Mouse (Mus musculus): ENCODE results near the gene Krtap5-2. TPM values are rescaled to one million over a fixed set of nuclear protein-coding genes. Genes with fewer than 3 reads are reported as not detected.
"Not testable (repeated sequence)": the region's sequence is repeated elsewhere in the genome, so short reads cannot be mapped to it uniquely, and the experiment has no call there.

The Krtap5-2 gene
- polyA plus RNA-seq (2016; fragmentation: Nextera tagmentation; extraction: Ambion mirVana): not detected in 2 replicates

DNA sequence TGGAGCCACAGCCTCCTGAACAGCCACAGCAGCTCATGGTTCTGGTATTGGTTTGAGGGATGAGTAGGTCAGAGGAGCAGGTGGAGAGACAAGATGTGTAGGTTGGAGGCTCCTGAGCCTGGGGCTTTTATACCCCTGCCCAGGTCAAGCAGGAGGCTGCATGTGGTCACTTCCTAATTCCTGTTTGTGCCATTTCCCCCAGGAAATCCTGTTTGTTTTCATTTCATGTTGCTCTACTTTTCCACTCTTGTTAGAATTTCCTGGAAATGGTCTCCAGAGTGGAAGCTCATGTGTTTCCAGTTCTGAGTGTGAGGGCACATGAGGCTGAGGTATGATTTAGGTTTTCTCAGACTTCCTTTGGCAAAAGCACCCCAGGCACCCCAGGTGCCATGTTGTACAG is at the start of gene Krtap5-2:
TSS of gene Krtap5-2 (minus strand) at position 101 of the 400 bp plus-strand sequence.
- not testable (repeated sequence) for H3K27me3 ChIP-seq; H3K27ac ChIP-seq; H3K4me3 ChIP-seq; H3K36me3 ChIP-seq; H3K4me1 ChIP-seq; ATAC-seq (ENCODE audit: insufficient number of reproducible peaks, insufficient read depth, low FRiP score, low TSS enrichment); H3K9me3 ChIP-seq; H3K4me2 ChIP-seq (replicated peaks); H3K9ac ChIP-seq

- Histone ChIP-seq H3K27ac (no peak overlapping the region), H3K4me2 (replicated peaks) (no peak overlapping the region), H3K27me3 (no peaks in the 10 kb centered on the region), H3K4me3 (no peak overlapping the region), H3K4me1 (peaks cover 5% of the 10 kb centered on the region; the same call in 1 of the 2 replicates), H3K9ac (no peak overlapping the region), H3K36me3 (no peaks in the 10 kb centered on the region), H3K9me3 (no peaks in the 10 kb centered on the region)
- ATAC-seq (ENCODE audit: insufficient number of reproducible peaks, insufficient read depth, low FRiP score, low TSS enrichment): no peak
- 26% methylated on average over 2 of the region's 2 CpGs for WGBS
Observed at GRCm38 (mm10) chr7:142224518-142224917, 48.7 kb upstream of the Krtap5-2 start.

GRCm38 (mm10) chr7:142212136-142212535 is 36.3 kb upstream of the Krtap5-2 start:
- ATAC-seq (ENCODE audit: insufficient number of reproducible peaks, insufficient read depth, low FRiP score, low TSS enrichment); H3K4me2 ChIP-seq (replicated peaks); H3K4me1 ChIP-seq; H3K27ac ChIP-seq; H3K9ac ChIP-seq; H3K9me3 ChIP-seq; H3K4me3 ChIP-seq; H3K36me3 ChIP-seq; H3K27me3 ChIP-seq: not testable (repeated sequence)
- WGBS: 56% methylated on average over 1 of the region's 1 CpGs

DNA sequence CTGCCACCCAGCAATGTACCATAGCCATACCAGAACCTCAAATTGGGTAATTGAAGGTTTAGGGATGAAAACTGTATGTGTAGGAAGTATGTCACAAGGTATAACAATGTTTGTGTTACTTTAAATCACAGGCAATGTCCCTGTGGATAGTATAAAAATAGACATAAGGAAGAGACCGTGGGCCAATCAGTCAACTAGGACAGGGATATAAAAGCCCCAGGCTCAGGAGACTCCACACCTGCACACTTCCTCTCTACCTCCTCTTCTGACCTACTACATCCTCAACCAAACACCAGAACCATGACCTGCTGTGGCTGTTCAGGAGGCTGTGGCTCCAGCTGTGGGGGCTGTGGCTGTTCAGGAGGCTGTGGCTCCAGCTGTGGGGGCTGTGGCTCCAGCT is 35.8 kb upstream of the Krtap5-2 start, which contains the start of gene Gm7579:
TSS of gene Gm7579 (plus strand) at position 301 of the 400 bp plus-strand sequence.
- no peaks in the 10 kb centered on the region for H3K9me3 ChIP-seq
- no peak for ATAC-seq (ENCODE audit: insufficient number of reproducible peaks, insufficient read depth, low FRiP score, low TSS enrichment)
- WGBS: 78% methylated on average over 1 of the region's 1 CpGs

DNA sequence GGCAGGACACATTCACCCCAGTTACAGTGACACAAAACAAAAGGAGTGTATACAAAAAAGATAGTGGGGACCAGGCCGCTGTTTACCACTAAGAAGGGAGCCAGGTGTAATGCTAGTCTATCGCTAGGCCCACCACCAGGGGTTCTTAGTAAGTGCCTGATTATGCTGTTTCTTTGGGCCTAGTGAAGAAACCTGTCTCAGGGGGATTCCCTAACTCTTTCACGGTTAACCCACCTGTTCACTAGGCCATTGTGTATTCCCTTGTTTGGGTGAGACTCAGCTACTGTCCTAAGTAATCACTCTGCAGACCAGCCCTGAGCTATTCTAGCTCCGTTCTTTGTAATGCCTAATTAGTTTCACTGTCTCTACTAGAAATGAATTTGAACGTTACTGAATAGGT is 31.1 kb upstream of the Krtap5-2 start:
- H3K4me2 ChIP-seq (replicated peaks); H3K36me3 ChIP-seq; H3K9me3 ChIP-seq; ATAC-seq (ENCODE audit: insufficient number of reproducible peaks, insufficient read depth, low FRiP score, low TSS enrichment); H3K27ac ChIP-seq; H3K9ac ChIP-seq; H3K27me3 ChIP-seq; H3K4me3 ChIP-seq; H3K4me1 ChIP-seq: not testable (repeated sequence)
- 75% methylated on average over 5 of the region's 5 CpGs for WGBS

More for the DNA sequence above, 35.8 kb upstream of the Krtap5-2 start, which contains the start of gene Gm7579:
- H3K27me3 ChIP-seq: no peaks in the 10 kb centered on the region
- no peak within 1 kb of the TSS for H3K27ac ChIP-seq
- no peaks in the 10 kb centered on the region for H3K36me3 ChIP-seq
- H3K4me2 ChIP-seq (replicated peaks): no peak within 1 kb of the TSS
- H3K4me1 ChIP-seq: no peaks in the 10 kb centered on the region
- H3K9ac ChIP-seq: no peak within 1 kb of the TSS
- H3K4me3 ChIP-seq: no peak within 1 kb of the TSS

DNA sequence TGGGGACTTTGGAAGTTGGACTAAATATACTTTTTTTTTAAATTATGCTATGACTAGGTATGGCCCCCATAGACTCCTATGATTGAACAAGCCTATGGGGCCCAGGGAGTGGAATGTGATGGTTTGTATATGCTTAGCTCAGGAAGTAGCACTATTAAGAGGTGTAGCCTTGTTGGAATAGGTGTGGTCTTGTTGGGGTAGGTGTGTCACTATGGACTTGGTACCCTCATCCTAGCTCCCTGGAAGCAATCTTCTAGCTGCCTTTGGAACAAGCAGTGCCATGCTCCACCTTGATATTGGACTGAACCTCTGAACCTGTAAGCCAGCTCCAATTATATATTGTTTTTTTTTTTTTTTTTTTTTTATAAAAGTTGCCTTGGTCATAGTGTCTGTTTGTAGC is 29.7 kb upstream of the Krtap5-2 start:
- H3K27me3 ChIP-seq: peaks cover 4% of the 10 kb centered on the region; the same call in 1 of the 2 replicates
- no peak overlapping the region for H3K27ac ChIP-seq
- no peak overlapping the region for H3K4me2 ChIP-seq (replicated peaks)
- no peaks in the 10 kb centered on the region for H3K4me1 ChIP-seq
- H3K4me3 ChIP-seq: no peak overlapping the region
- no peaks in the 10 kb centered on the region for H3K36me3 ChIP-seq
- no peak for ATAC-seq (ENCODE audit: insufficient number of reproducible peaks, insufficient read depth, low FRiP score, low TSS enrichment)
- H3K9ac ChIP-seq: no peak overlapping the region
- H3K9me3 ChIP-seq: no peaks in the 10 kb centered on the region

GRCm38 (mm10) chr7:142201064-142201463 is 25.3 kb upstream of the Krtap5-2 start, which contains the start of gene Krtap5-3:
Gene Krtap5-3, plus strand, starts transcription at chr7:142201364.
- WGBS: 59% methylated on average over 1 of the region's 1 CpGs
- no peak for ATAC-seq (ENCODE audit: insufficient number of reproducible peaks, insufficient read depth, low FRiP score, low TSS enrichment)
- no peaks in the 10 kb centered on the region for H3K9me3 ChIP-seq
- H3K9ac ChIP-seq: no peak within 1 kb of the TSS
- H3K4me2 ChIP-seq (replicated peaks): no peak within 1 kb of the TSS
- H3K4me1 ChIP-seq: no peaks in the 10 kb centered on the region
- no peak within 1 kb of the TSS for H3K4me3 ChIP-seq
- H3K27ac ChIP-seq: no peak within 1 kb of the TSS
- H3K36me3 ChIP-seq: no peaks in the 10 kb centered on the region
- H3K27me3 ChIP-seq: peaks cover 4% of the 10 kb centered on the region; the same call in 1 of the 2 replicates

DNA sequence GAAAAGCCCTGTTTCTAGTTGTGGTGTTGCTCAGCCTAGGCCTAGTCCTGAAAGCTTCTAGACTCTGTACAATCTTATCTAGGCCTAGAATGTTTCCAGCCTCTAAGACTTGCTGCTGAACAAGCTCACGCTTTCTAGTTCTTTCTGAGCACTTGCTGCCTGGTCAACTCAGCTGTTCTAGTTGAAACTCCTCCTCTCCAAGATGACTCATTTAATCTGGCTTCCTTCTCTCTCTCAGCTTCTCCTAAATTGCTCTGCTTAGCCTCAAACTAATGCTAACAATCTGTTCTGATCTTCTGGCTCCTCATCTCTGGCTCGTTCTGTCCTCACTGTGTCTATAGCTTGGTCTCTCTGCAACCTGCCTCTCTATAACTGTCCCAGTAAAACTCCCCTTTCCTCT is 22.9 kb upstream of the Krtap5-2 start:
- Histone ChIP-seq H3K27me3 (peaks cover 4% of the 10 kb centered on the region; the same call in 1 of the 2 replicates), H3K4me2 (replicated peaks) (no peak overlapping the region), H3K36me3 (no peaks in the 10 kb centered on the region), H3K27ac (no peak overlapping the region), H3K4me1 (no peaks in the 10 kb centered on the region), H3K9ac (no peak overlapping the region), H3K4me3 (no peak overlapping the region), H3K9me3 (no peaks in the 10 kb centered on the region)
- no peak for ATAC-seq (ENCODE audit: insufficient number of reproducible peaks, insufficient read depth, low FRiP score, low TSS enrichment)
- 74% methylated on average over 2 of the region's 2 CpGs for WGBS

GRCm38 (mm10) chr7:142190289-142190688 is 14.5 kb upstream of the Krtap5-2 start, which contains the start of gene Gm10153:
Gene Gm10153, minus strand, starts transcription at chr7:142190389.
- H3K4me3 ChIP-seq: no peak within 1 kb of the TSS
- no peak within 1 kb of the TSS for H3K27ac ChIP-seq
- no peak within 1 kb of the TSS for H3K9ac ChIP-seq
- WGBS: 55% methylated on average over 2 of the region's 2 CpGs
- H3K36me3 ChIP-seq: no peaks in the 10 kb centered on the region
- H3K9me3 ChIP-seq: no peaks in the 10 kb centered on the region
- no peaks in the 10 kb centered on the region for H3K4me1 ChIP-seq
- H3K4me2 ChIP-seq (replicated peaks): no peak within 1 kb of the TSS
- 0 out of 2 replicates have a peak, but pooled peaks cover 4% of the 10 kb centered on the region for H3K27me3 ChIP-seq
- ATAC-seq (ENCODE audit: insufficient number of reproducible peaks, insufficient read depth, low FRiP score, low TSS enrichment): no peak

DNA sequence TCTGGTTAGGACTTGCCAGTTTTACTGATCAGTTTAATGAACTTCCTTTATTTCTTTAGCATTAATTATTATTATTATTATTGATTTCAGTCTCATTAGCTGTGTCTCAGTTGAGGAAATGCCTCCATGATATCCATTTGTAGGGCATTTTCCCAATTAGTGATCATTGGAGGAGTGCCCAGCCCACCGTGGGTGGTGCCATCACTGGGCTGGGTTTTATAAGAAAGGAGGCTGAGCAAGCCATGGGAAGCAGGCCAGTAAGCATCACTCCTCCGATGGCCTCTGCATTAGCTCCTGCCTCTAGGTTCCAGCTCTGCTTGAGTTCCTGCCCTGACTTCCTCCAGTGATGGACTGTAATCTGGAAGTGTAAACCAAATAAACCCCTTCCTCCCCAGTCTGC is 12.4 kb upstream of the Krtap5-2 start:
- Histone ChIP-seq H3K36me3 (no peaks in the 10 kb centered on the region), H3K9ac (no peak overlapping the region), H3K27me3 (0 out of 2 replicates have a peak, but pooled peaks cover 4% of the 10 kb centered on the region), H3K9me3 (no peaks in the 10 kb centered on the region), H3K4me3 (no peak overlapping the region), H3K4me1 (no peaks in the 10 kb centered on the region), H3K27ac (no peak overlapping the region), H3K4me2 (replicated peaks) (no peak overlapping the region)
- no peak for ATAC-seq (ENCODE audit: insufficient number of reproducible peaks, insufficient read depth, low FRiP score, low TSS enrichment)
- 76% methylated on average over 2 of the region's 2 CpGs for WGBS

- Histone ChIP-seq H3K9ac (no peak overlapping the region), H3K27me3 (no peaks in the 10 kb centered on the region), H3K36me3 (no peaks in the 10 kb centered on the region), H3K9me3 (no peaks in the 10 kb centered on the region), H3K4me1 (no peaks in the 10 kb centered on the region), H3K27ac (no peak overlapping the region), H3K4me2 (replicated peaks) (no peak overlapping the region), H3K4me3 (no peak overlapping the region)
- no peak for ATAC-seq (ENCODE audit: insufficient number of reproducible peaks, insufficient read depth, low FRiP score, low TSS enrichment)
- WGBS: 67% methylated on average over 1 of the region's 1 CpGs
Observed at GRCm38 (mm10) chr7:142181021-142181420, 5.2 kb upstream of the Krtap5-2 start.

- no peak overlapping the region for H3K9ac ChIP-seq
- no peaks in the 10 kb centered on the region for H3K27me3 ChIP-seq
- no peak overlapping the region for H3K27ac ChIP-seq
- no peaks in the 10 kb centered on the region for H3K36me3 ChIP-seq
- no peak overlapping the region for H3K4me3 ChIP-seq
- ATAC-seq (ENCODE audit: insufficient number of reproducible peaks, insufficient read depth, low FRiP score, low TSS enrichment): no peak
- WGBS: 82% methylated on average over 1 of the region's 1 CpGs
- H3K9me3 ChIP-seq: no peaks in the 10 kb centered on the region
- no peak overlapping the region for H3K4me2 ChIP-seq (replicated peaks)
- H3K4me1 ChIP-seq: no peaks in the 10 kb centered on the region
Observed at GRCm38 (mm10) chr7:142178685-142179084, 2.9 kb upstream of the Krtap5-2 start.

Measured in embryonic facial prominence, embryonic 12.5 days (tissue).